Mouse (Mus musculus) c-Kit-positive CD71-negative TER-119-negative erythroid progenitor cells, embryonic 14.5 days (primary cell): ENCODE measurements around the gene Slco3a1.

Experiments
- DNase-seq: peaks from one replicate; pipeline ENCODE4 v3.0.0-alpha.2; 2013; ENCODE audit warnings: low read depth

Slco3a1 gene

GRCm38 (mm10) chr7:74381881-74382281 lies 172.7 kb downstream of the Slco3a1 start:
- DNase-seq: no peak

DNA sequence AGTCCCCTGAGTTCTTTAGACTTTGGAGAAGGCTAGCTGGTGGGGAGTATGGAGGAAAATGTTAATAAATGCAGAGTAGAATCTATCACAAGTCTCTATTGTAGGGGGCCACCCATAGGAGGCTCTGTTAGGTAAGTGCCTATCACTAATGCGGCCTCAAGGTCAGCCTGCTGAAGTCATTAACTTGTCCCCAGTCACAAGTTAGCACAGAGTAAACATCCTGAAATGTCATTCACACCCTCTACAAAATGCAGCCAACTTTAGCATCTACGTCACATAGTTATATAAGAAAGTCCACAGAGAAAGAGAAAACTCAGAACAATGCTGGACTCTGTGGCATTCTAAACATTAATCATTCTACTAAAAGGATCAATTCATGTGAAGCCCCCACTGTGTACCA lies 173.5 kb downstream of the Slco3a1 start:
- no peak for DNase-seq

- DNase-seq: no peak
These were observed 176.7 kb downstream of the Slco3a1 start for GRCm38 (mm10) chr7:74377909-74378308.

DNA sequence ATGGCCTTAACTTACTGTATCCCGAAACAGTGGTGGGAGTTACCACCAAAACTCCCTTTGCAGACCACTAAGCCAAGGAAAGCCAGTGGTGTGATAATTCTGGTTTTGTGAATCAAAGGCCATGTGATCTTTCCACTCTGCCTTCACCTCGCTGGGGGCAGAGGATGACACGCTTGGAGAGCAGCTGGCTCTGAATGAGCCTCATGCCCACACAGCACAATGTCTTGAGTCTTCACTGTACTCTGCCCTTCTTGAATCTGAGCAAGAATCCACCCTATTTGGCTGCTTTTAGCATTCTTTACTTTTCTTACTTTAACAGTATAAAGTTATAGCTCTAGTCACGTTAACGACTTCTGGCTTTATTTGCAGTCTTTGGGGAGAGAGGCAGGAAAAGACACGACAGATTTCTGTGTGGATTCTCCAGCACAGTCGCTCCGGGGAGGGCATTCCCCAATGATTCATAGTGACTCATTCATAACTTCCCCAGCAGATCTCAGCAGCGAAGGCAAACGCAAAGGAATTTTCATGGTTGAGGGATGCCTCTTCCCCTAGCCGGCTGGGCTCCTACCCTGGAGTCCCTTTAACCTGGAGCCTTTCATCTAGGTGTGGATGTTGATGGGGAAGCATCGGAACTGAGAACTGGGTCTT lies 178.1 kb downstream of the Slco3a1 start:
- no peak for DNase-seq

- no peak for DNase-seq
These were observed 179.2 kb downstream of the Slco3a1 start for GRCm38 (mm10) chr7:74375174-74375957.

DNA sequence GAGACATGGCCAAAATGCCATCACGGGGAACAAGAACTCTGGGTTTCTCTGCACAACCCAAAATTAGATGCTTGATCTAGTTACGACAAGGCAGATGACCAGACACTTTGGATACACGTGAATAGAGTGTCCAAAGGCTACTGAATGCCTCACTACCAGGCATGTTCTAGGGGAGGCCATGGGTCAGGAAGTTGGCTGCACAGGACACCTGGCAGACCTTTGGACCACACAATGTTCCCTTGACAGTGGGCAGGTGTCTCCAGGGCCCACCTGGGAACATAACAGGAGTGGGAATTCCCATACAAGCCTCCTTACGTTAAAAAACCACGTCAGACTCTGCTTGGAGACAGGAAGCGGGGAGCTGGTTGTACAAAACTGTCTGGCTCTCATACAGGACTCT lies 181.5 kb downstream of the Slco3a1 start:
- DNase-seq: no peak

DNA sequence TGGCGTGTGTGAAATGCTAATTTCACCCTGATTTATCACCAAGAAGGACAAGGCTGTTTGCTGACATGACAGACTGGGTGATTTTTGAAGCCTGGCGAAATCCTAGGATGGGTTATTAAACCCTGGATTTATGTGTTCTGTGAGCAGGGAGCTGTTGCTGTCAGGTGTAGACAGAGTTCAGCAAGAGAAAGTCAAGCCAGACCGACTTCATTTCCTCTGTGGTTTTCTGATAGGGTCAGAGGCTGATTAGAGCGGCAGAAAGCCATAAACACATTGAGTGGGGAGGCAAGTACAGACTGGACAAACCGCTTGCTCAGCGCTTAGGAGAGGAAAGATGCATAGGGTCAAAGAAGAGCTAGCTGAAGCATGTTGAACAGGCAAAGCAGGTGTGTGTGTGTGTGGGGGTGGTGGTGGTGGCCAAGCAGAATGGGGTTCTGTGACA lies 182.4 kb downstream of the Slco3a1 start:
- no peak for DNase-seq

GRCm38 (mm10) chr7:74371656-74372055 lies 182.9 kb downstream of the Slco3a1 start:
- no peak for DNase-seq

GRCm38 (mm10) chr7:74371208-74371607 lies 183.4 kb downstream of the Slco3a1 start:
- no peak for DNase-seq

DNA sequence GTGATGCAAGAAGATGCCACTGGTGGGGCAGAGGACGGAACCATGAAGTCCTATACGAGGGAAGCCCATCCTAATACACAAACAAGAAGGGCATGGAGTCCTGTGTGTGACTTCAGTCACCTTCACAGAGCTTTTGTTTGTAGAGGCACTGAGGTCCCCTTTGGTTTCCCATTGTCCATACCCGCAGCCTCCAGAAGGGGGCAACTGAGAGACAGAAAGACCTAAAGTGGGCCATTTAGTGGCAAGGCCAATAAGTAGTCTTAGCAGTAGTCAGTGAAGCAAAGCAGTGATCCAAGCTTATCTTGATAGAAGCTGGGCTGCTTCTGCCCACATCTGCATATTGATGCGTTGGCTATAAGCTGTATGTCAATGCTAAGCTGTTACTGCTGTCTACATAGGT lies 184.9 kb downstream of the Slco3a1 start:
- DNase-seq: no peak

GRCm38 (mm10) chr7:74368256-74368980 lies 186.2 kb downstream of the Slco3a1 start:
- no peak for DNase-seq

DNA sequence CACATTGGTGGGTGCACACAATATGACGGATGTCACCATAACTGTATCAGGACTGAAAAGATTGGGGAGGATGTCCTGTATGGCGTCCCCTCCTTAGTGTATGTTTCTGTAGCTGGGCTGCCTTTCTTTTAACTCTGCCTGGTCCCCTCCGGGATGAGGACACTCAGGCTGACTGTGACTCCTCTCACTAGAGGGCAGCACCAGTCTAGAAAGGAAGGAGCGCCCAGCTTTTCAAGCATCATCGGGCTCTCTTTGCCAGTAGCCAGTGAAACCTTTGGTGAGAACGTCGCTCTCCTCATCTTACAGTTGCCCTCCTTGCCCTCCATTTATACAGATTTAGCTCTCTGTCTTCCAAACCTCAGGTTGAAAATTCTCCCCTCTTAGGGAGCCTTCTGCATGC lies 187.2 kb downstream of the Slco3a1 start:
- no peak for DNase-seq

- DNase-seq: no peak
These were observed 189.0 kb downstream of the Slco3a1 start for GRCm38 (mm10) chr7:74365623-74366022.

DNA sequence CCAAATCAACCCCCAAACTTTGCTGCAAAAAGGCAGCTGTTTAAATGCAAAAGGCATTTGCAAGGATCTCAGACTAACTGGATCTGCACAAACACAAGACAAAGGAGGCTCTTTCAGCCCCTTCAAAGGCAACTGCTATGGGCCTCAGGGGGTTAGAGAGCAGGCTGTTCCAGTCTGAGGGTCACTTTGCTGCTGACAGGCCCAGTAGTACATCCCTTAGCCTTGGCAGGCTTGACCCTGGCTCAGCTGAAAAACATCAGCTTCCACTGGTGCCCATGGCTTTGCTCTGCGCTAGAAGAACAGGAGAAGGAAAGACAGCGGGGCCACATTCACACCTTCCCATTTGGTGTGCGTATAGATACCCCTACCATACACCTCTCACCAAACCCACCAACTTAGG lies 189.6 kb downstream of the Slco3a1 start:
- no peak for DNase-seq

GRCm38 (mm10) chr7:74363440-74363839 lies 191.1 kb downstream of the Slco3a1 start:
- DNase-seq: no peak

GRCm38 (mm10) chr7:74361677-74362076 lies 192.9 kb downstream of the Slco3a1 start:
- DNase-seq: no peak

DNA sequence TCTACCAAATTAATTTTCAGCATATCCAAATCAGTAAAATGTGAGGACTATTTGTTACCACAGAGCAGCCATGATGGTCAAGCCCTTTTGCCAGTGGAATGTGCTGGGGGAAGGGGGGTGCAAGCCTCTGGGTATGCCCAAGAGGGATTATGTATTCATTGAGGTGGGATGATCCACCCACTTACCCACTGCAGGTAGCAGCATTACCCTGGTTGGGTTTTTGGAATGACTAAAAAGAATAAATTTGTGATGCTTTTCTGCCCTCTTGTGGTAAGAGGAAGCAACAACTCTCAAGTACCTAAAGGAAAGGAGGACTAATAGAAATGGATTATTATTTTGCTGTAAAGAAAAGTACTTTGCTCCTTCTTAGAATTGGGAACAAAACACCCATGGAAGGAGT lies 197.6 kb downstream of the Slco3a1 start:
- no peak for DNase-seq

DNA sequence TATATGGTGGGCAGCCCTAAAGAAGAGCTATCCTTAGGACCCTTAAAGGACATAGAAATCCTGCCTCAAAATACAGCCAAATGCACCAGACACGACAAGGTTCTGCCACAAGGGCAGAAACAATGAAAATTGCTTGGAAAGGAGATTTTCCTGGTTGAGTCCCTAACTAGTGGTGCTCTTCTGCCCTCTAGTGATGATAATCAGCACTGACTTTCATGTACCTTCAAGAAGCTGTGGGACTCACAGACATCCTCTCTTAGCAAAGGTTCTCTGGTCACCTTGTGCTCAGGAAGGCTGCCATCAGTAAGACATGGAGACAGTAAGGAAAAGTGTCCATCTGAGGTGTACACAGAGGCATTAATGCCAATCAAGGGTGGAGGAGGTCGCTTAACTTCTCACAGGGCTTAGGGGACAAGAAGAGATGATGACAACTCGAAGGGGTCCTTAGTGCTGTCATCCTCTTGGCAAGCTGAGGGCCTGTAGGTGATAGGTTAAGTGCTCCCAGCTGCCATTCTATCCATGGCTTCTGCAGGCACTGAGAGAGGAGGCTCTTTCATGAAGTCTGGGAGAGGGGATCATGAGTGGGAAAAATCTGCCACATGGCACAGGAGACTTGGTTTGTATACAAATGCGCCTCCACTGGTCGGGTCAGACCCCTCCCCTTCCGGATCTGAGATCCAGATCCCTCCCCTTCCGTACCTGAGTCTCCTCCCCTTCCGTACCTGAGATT lies 199.9 kb downstream of the Slco3a1 start:
- DNase-seq: no peak

DNA sequence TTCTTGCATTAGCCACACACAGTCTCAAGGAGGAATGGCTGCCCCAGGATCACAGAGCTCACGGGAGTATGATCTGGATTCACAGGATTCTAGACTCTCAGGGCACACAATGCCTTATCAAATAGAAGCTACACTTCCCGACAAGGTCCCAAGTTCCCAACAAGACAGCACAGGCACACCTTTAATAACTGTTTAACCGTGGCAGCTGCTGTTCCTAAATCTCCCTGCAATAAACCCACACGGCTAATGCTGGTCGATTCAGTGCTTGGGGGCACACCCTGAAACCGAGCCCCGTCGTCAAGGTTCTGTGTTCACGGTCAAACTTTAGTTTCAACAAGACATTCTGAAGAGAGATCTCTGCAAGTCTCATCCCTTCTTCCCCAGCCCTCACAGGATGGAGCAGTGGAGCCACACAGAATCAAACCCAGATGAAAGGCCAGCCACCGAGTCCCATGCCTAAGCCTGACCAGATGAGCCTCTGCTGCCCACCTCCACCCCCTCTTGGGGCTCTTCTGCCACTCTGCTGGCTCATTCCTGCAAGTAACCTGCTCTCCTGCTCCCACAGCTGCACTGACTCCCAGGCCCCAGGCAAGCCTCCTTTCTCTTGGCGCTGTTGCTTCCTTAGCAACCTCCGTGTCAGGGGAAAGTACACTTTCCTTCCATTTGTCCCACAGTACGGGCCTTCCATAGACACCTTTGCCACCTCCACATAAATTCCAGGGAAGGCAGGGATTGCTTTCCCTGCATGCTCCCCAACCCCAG lies 200.7 kb downstream of the Slco3a1 start:
- DNase-seq: no peak

DNA sequence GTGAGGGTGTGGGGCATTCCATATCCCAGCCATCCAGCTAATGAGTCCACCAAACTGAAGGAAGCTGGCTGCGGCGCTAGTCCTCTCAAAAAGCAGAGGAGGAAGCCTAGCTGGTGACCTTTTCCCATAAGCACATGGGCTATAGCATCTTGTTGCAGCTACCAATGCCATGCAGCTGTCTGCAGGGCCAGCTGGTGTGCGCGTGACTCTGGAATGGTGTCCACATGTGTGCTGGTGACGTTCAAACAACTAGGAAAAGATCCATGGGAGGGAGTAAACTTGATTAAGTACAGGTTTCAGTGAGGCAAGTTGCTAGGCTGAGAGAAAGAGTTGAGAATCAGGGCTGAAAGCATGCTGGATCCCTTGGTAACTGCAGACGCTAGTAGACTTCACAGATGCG lies 201.3 kb downstream of the Slco3a1 start:
- no peak for DNase-seq

DNA sequence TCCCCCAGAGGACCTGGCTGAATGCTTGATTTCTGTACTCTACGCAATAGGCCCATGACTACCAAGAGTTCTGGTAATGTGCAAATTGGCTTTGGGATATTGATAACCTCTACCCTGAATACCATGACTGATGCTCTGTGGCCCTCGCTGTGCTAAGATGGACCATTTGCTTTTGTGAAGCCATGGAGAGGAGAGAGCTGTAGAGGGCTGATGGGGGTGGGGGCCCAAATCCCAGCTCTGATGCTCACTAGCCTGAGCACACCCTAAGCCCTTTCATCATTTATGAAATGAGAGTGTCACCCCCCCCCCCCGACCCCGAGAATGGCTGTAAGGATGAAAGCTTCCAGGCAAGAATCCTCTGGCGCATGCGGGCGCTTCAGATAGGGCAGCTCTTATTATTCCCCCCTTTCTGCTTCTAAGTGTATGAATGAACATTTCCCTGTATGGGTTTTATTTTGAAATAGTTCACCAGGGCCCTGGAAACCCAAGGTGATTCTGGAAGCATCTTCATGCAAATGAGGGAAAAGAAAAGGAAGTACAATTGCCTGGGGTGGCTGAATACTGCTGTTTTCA lies 206.2 kb downstream of the Slco3a1 start:
- no peak for DNase-seq
